Mouse (Mus musculus) limb, embryonic 15.5 days (tissue): Measurements from ENCODE around the gene Pbld2. TPM values are rescaled to one million over a fixed set of nuclear protein-coding genes. Genes with fewer than 3 reads are reported as not detected.

Source experiments
- ATAC-seq: fragments of 200-750 bp; cut with Nextera tagmentation; 2 replicates; pipeline ENCODE4 v1.8.0; 2017; ENCODE audit warnings: low read depth, moderate TSS enrichment; ENCODE audit not compliant: insufficient number of reproducible peaks, low FRiP score, low TSS enrichment
- H3K27ac ChIP-seq: fragments of 300-500 bp; sonication (generic); 2 replicates; pipeline ENCODE4 v1.5.1; 2015; ENCODE audit warnings: moderate library complexity, mild to moderate bottlenecking, inconsistent platforms
- H3K27me3 ChIP-seq: fragments of 300-500 bp; sonication (generic); 2 replicates; pipeline ENCODE4 v1.6.1; 2015; ENCODE audit warnings: inconsistent platforms
- H3K36me3 ChIP-seq: fragments of 300-500 bp; sonication (generic); 2 replicates; pipeline ENCODE4 v1.6.1; 2015; ENCODE audit warnings: inconsistent platforms
- H3K4me1 ChIP-seq: fragments of 300-500 bp; sonication (generic); 2 replicates; pipeline ENCODE4 v1.6.1; 2015; ENCODE audit warnings: inconsistent platforms
- H3K4me2 ChIP-seq: fragments of 300-500 bp; sonication (generic); 2 replicates; pipeline ENCODE4 v1.6.1; 2015; ENCODE audit warnings: mild to moderate bottlenecking, inconsistent platforms
- H3K4me3 ChIP-seq: fragments of 300-500 bp; sonication (generic); 2 replicates; pipeline ENCODE4 v1.5.1; 2015; ENCODE audit warnings: mild to moderate bottlenecking, inconsistent platforms
- H3K9ac ChIP-seq: fragments of 300-500 bp; sonication (generic); 2 replicates; pipeline ENCODE4 v1.6.1; 2015; ENCODE audit warnings: inconsistent platforms
- H3K9me3 ChIP-seq: fragments of 300-500 bp; sonication (generic); 2 replicates; pipeline ENCODE4 v1.6.1; 2016; ENCODE audit warnings: inconsistent platforms
- WGBS: fragments of 180-500 bp; shearing (Covaris S2); methylation state at CpG from one replicate; pipeline ENCODE4 v1.1.7; 2015; 5-methylcytosine and 5-hydroxymethylcytosine counted together
- polyA plus RNA-seq: library from polyadenylated mRNA; unstranded; fragments of >200 nt; fragmentation: Nextera tagmentation; extraction: Ambion mirVana; gene quantifications from 2 replicates; pipeline ENCODE4 v1.2.1, GENCODE M21; 2015

The Pbld2 gene
- 0.77 and 0.97 TPM in 2 replicates for polyA plus RNA-seq

DNA sequence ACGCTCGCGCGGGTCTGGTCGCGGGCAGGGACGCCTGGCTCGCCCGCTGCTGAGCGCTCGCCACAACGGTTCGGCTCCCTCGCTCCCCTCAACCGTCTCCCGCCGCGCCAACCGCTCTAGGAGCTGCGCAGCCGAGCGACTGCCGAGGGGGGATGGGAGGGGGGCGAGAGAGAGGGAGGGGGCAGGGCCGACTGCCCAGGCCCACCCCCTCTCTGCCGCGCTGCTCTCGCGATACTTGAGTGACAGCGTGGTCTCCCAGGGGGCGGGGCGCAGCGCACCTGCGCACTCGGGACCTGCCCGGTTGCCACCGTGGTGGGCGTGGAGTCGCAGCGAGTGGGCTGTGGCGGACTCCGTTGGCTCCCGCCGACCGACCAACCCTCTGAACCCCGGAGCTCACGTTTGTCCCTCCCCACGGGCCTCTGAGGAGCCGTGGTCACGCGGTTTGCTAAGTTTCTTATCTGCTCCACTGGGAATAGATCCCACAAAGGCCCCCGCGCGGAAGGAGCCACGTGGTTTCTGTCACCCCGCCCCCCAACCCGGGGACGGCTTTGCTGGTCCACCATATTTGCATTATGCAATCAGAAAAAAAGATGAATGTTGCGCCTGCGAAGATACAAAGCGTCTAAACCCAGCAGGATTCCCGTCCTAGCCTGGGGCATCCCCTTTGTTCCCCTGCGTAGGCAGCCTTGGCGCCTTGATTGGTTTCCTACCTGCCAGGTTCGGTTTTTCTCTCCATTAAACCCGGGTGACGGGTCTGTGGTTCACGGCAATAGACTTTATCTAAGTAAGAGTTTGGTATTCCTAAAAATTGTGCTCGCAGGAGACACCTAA, at the start of gene Pbld2, which contains the start of gene Hnrnph3:
Gene Pbld2 (plus strand): TSS at position 567 of the 831 bp plus-strand sequence.
Gene Hnrnph3 (minus strand): TSS at position 469 of the 831 bp plus-strand sequence.
- Histone ChIP-seq H3K4me2 (peak within 1 kb of the TSS; percentile 59), H3K36me3 (no peaks in the 10 kb centered on the region), H3K4me3 (peak within 1 kb of the TSS; percentile 87), H3K9ac (peak within 1 kb of the TSS; percentile 95), H3K9me3 (no peaks in the 10 kb centered on the region), H3K27ac (peak within 1 kb of the TSS; percentile 100), H3K27me3 (no peaks in the 10 kb centered on the region), H3K4me1 (peaks cover 20% of the 10 kb centered on the region)
- ATAC-seq = peak; percentile 96
- WGBS = under 1% methylated on average over 67 of the region's 69 CpGs

GRCm38 (mm10) chr10:62979667-62980038, 44.5 kb upstream of the Pbld2 start:
- 0 out of 2 replicates have a peak overlapping the region, but pooled peaks have one; percentile 44 for H3K9ac ChIP-seq
- H3K4me1 ChIP-seq = peaks cover 11% of the 10 kb centered on the region
- no peak for ATAC-seq
- 10% methylated on average over 10 of the region's 10 CpGs for WGBS
- no peaks in the 10 kb centered on the region for H3K27me3 ChIP-seq
- peaks cover 22% of the 10 kb centered on the region for H3K36me3 ChIP-seq
- peak overlapping the region; percentile 72 for H3K4me3 ChIP-seq
- no peaks in the 10 kb centered on the region for H3K9me3 ChIP-seq
- no peak overlapping the region for H3K27ac ChIP-seq
- peak overlapping the region; percentile 68 for H3K4me2 ChIP-seq

GRCm38 (mm10) chr10:62980039-62980954, 43.8 kb upstream of the Pbld2 start, which contains the start of gene Rufy2:
Rufy2 (plus strand) TSS chr10:62980223.
- Histone ChIP-seq H3K4me3 (peak within 1 kb of the TSS; percentile 72), H3K9ac (peak within 1 kb of the TSS; percentile 83), H3K9me3 (no peaks in the 10 kb centered on the region), H3K4me1 (peaks cover 11% of the 10 kb centered on the region), H3K36me3 (peaks cover 28% of the 10 kb centered on the region), H3K27ac (peak within 1 kb of the TSS; percentile 64), H3K4me2 (peak within 1 kb of the TSS; percentile 68), H3K27me3 (no peaks in the 10 kb centered on the region)
- under 1% methylated on average over 77 of the region's 77 CpGs for WGBS
- ATAC-seq = peak; percentile 85

GRCm38 (mm10) chr10:62984072-62984471, 40.0 kb upstream of the Pbld2 start:
- H3K27me3 ChIP-seq = no peaks in the 10 kb centered on the region
- no peak for ATAC-seq
- no peak overlapping the region for H3K4me2 ChIP-seq
- no peaks in the 10 kb centered on the region for H3K9me3 ChIP-seq
- peaks cover 11% of the 10 kb centered on the region for H3K4me1 ChIP-seq
- peaks cover 48% of the 10 kb centered on the region for H3K36me3 ChIP-seq
- WGBS = 93% methylated on average over 11 of the region's 11 CpGs
- no peak overlapping the region for H3K27ac ChIP-seq
- no peak overlapping the region for H3K4me3 ChIP-seq
- H3K9ac ChIP-seq = no peak overlapping the region

GRCm38 (mm10) chr10:62984495-62984894, 39.6 kb upstream of the Pbld2 start:
- Histone ChIP-seq H3K27ac (no peak overlapping the region), H3K27me3 (no peaks in the 10 kb centered on the region), H3K4me2 (no peak overlapping the region), H3K9me3 (no peaks in the 10 kb centered on the region), H3K36me3 (peaks cover 48% of the 10 kb centered on the region), H3K9ac (no peak overlapping the region), H3K4me1 (peaks cover 11% of the 10 kb centered on the region), H3K4me3 (no peak overlapping the region)
- 92% methylated on average over 6 of the region's 6 CpGs for WGBS
- no peak for ATAC-seq

- no peak overlapping the region for H3K4me2 ChIP-seq
- no peak overlapping the region for H3K4me3 ChIP-seq
- no peaks in the 10 kb centered on the region for H3K27me3 ChIP-seq
- no peak for ATAC-seq
- H3K27ac ChIP-seq = no peak overlapping the region
- H3K36me3 ChIP-seq = peaks cover 71% of the 10 kb centered on the region
- H3K9ac ChIP-seq = no peak overlapping the region
- no peaks in the 10 kb centered on the region for H3K4me1 ChIP-seq
- H3K9me3 ChIP-seq = no peaks in the 10 kb centered on the region
- 31% methylated on average over 3 of the region's 3 CpGs for WGBS
These were observed 36.8 kb upstream of the Pbld2 start for GRCm38 (mm10) chr10:62987341-62987740.

DNA sequence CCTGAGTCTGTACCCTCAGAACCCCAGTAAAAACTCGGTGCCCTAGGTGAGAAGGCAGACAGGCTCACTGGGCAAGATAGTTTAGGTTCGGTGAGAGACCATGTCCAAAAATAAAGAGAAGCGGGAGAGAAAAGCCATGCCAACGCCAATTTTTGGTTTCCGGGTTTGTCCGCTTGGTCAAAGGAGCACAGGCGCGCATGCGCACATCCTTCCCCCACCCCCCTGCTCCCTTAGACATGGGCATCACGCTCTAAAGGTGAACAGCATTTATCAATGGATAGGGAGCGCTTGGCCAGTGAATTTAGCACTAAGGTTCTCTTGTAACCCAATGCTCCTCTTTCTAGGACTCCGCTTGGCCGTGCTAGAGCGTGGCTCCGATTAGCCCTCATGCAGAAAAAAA, 33.5 kb upstream of the Pbld2 start:
- H3K27me3 ChIP-seq = no peaks in the 10 kb centered on the region
- 92% methylated on average over 15 of the region's 15 CpGs for WGBS
- no peak overlapping the region for H3K9ac ChIP-seq
- H3K4me3 ChIP-seq = no peak overlapping the region
- ATAC-seq = no peak
- H3K9me3 ChIP-seq = no peaks in the 10 kb centered on the region
- H3K4me2 ChIP-seq = no peak overlapping the region
- H3K36me3 ChIP-seq = peaks cover 73% of the 10 kb centered on the region
- no peaks in the 10 kb centered on the region for H3K4me1 ChIP-seq
- H3K27ac ChIP-seq = no peak overlapping the region

GRCm38 (mm10) chr10:62993991-62994390, 30.1 kb upstream of the Pbld2 start:
- no peak overlapping the region for H3K27ac ChIP-seq
- H3K27me3 ChIP-seq = no peaks in the 10 kb centered on the region
- H3K4me1 ChIP-seq = no peaks in the 10 kb centered on the region
- H3K9ac ChIP-seq = no peak overlapping the region
- H3K9me3 ChIP-seq = no peaks in the 10 kb centered on the region
- H3K4me2 ChIP-seq = no peak overlapping the region
- ATAC-seq = no peak
- H3K36me3 ChIP-seq = peaks cover 83% of the 10 kb centered on the region
- WGBS = 73% methylated on average over 8 of the region's 9 CpGs
- no peak overlapping the region for H3K4me3 ChIP-seq

DNA sequence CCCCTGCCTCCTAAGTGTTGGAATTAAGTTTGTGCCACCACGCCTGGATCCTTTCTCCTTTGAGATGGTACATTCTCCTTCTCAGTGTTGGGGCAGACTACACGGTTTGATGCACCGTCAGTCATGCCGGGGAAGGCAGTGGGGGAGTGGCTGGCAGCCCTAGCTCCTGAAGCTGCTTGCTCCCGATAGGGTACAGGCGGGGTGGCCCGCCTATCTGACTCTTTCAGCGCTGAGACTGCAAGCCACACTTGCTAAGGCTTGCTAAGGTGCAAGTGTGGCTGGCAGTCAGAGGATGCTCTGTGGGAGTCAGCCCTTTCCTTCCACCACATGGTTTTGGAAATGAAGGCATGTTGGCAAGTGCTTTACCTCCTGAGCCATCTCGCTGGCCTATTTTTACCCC, 23.5 kb upstream of the Pbld2 start:
- no peak overlapping the region for H3K4me2 ChIP-seq
- H3K4me1 ChIP-seq = no peaks in the 10 kb centered on the region
- no peak for ATAC-seq
- no peak overlapping the region for H3K9ac ChIP-seq
- no peaks in the 10 kb centered on the region for H3K9me3 ChIP-seq
- H3K36me3 ChIP-seq = peaks cover 90% of the 10 kb centered on the region
- 82% methylated on average over 9 of the region's 9 CpGs for whole genome bisulfite sequencing
- H3K4me3 ChIP-seq = no peak overlapping the region
- H3K27me3 ChIP-seq = no peaks in the 10 kb centered on the region
- no peak overlapping the region for H3K27ac ChIP-seq

DNA sequence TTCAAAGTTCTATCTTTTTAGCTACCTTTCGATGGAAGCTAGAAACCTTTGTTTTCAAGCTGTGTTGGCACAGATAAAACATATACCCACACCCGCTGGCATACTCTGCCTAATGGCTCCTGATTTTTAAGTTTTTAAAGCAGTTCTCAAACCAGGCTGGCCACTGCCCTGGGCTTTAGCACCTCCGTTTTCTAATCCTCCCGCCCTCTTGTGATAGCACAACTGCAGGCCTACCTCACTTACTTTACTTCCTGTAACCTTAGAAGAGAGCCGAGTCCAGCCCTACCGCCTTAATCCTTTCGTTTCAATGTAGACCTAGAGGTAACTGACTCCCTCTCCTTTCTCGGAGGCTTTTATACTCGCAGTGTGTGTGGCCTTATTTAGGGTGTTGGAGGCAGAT, 20.9 kb upstream of the Pbld2 start:
- 69% methylated on average over 9 of the region's 9 CpGs for WGBS
- Histone ChIP-seq H3K4me2 (no peak overlapping the region), H3K4me1 (no peaks in the 10 kb centered on the region), H3K4me3 (no peak overlapping the region), H3K36me3 (peaks cover 86% of the 10 kb centered on the region), H3K27me3 (no peaks in the 10 kb centered on the region), H3K27ac (no peak overlapping the region), H3K9ac (no peak overlapping the region), H3K9me3 (no peaks in the 10 kb centered on the region)
- no peak for ATAC-seq

DNA sequence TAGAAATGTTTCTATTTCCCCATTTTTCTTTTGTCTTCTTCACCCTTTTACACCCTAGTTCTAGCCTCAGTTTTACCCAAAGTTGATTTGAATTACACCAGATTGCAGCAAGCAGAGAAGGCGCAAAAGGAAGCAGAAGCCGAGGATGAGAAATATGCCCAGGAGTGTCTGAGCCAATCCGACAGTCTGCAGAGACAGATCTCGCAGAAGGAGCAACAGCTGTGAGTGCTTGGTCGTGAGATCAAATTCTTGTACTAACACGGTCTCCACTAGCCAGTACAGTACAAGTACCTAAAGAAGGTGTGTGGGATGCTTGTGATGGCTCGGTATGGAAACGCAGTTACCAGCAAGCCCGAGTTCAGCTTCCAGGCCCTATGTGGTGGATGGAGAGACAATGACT, 19.6 kb upstream of the Pbld2 start:
- no peak overlapping the region for H3K27ac ChIP-seq
- peaks cover 83% of the 10 kb centered on the region for H3K36me3 ChIP-seq
- H3K27me3 ChIP-seq = no peaks in the 10 kb centered on the region
- H3K4me3 ChIP-seq = no peak overlapping the region
- no peak for ATAC-seq
- no peaks in the 10 kb centered on the region for H3K9me3 ChIP-seq
- H3K4me2 ChIP-seq = no peak overlapping the region
- no peak overlapping the region for H3K9ac ChIP-seq
- H3K4me1 ChIP-seq = no peaks in the 10 kb centered on the region
- 87% methylated on average over 9 of the region's 9 CpGs for WGBS

DNA sequence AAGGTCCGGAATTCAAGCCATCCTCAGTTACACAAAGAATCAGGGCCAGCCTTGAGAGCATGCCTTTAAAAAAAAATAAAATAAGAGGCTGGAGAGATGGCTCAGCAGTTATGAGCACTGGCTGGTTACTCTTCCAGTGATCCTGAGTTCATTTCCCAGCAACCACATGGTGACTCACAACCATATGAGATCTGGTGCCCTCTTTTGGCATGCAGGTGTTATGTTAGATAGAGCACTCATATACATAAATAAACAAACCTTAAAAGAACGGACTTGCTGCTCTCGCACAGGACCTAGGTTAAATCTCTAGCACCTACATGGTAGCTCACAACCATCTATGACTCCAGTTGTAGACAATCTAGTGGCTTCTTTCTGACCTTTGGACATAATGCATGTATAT, 15.9 kb upstream of the Pbld2 start:
- no peak overlapping the region for H3K4me2 ChIP-seq
- peaks cover 81% of the 10 kb centered on the region for H3K36me3 ChIP-seq
- H3K9ac ChIP-seq = no peak overlapping the region
- 69% methylated on average over 3 of the region's 3 CpGs for WGBS
- ATAC-seq = no peak
- H3K4me3 ChIP-seq = no peak overlapping the region
- H3K27ac ChIP-seq = no peak overlapping the region
- no peaks in the 10 kb centered on the region for H3K27me3 ChIP-seq
- H3K4me1 ChIP-seq = no peaks in the 10 kb centered on the region
- no peaks in the 10 kb centered on the region for H3K9me3 ChIP-seq
